ENCODE assay signal across 16 mouse cellular contexts in genomic region chr7:45973271-45973687, GRCm38 (mm10). TPM values are rescaled to one million over a fixed set of nuclear protein-coding genes. Genes with fewer than 3 reads are reported as not detected.
DNase-seq lines count a peak whose midpoint lies in the region; ATAC-seq and TF ChIP-seq lines count a peak whose summit lies in the region.
"Had no signal": no experiment of that assay in that cellular context is flagged by ENCODE, and none has a peak within 500 bp of the region (broad histone marks: within the 10 kb centered on the region; RNA-seq: fewer than 3 reads in every experiment).

No protein-coding gene starts in this region.

- no peak overlapping the region for H3ac ChIP-seq in C2C12 (ENCODE audit: control insufficient read depth, insufficient read length, low read depth)

- peaks cover 9% of the 10 kb centered on the region for H3K27me3 ChIP-seq in C2C12 (ENCODE audit: control insufficient read depth, insufficient read depth, insufficient read length)
- no peaks in the 10 kb centered on the region for H3K27me3 ChIP-seq in hindbrain, embryonic 15.5 days
- H3K27me3 ChIP-seq in heart, embryonic 12.5 days (replicated peaks): no peaks in the 10 kb centered on the region
- H3K27me3 ChIP-seq in limb, embryonic 10.5 days (ENCODE audit: low read depth, poor library complexity, severe bottlenecking): no peaks in the 10 kb centered on the region

- ATAC-seq in hindbrain, embryonic 15.5 days (ENCODE audit: low FRiP score, low read depth): peak; percentile 96
- no peak for ATAC-seq in heart, embryonic 12.5 days (ENCODE audit: insufficient number of reproducible peaks, low FRiP score)

- WGBS in hindbrain, embryonic 15.5 days: 64% methylated on average over 6 of the region's 6 CpGs
- whole genome bisulfite sequencing in heart, embryonic 12.5 days: 75% methylated on average over 6 of the region's 6 CpGs
- 89% methylated on average over 6 of the region's 6 CpGs for WGBS in limb, embryonic 10.5 days

- H3K79me3 ChIP-seq in C2C12 (ENCODE audit: low read depth): no peaks in the 10 kb centered on the region

- no peaks in the 10 kb centered on the region for H3K79me2 ChIP-seq in C2C12 (ENCODE audit: control insufficient read depth, insufficient read depth)

- H3K9me3 ChIP-seq in ES-E14 (ENCODE audit: control insufficient read depth, insufficient read depth, low read depth, low read length): no peaks in the 10 kb centered on the region
- H3K9me3 ChIP-seq in hindbrain, embryonic 15.5 days: no peaks in the 10 kb centered on the region
- no peaks in the 10 kb centered on the region for H3K9me3 ChIP-seq in heart, embryonic 12.5 days (replicated peaks)
- H3K9me3 ChIP-seq in limb, embryonic 10.5 days (replicated peaks): no peaks in the 10 kb centered on the region
- H3K9me3 ChIP-seq: embryonic facial prominence, embryonic 10.5 days; G1E; heart, embryonic 10.5 days had no signal

- TF ChIP-seq CTCF in C2C12 (IDR thresholded peaks at IDR 0.05; ENCODE audit: control insufficient read depth, insufficient read depth, insufficient read length): no peak

- no peak overlapping the region for H3K27ac ChIP-seq in ES-E14 (ENCODE audit: insufficient read depth, low read depth, low read length, poor library complexity, severe bottlenecking)
- H3K27ac ChIP-seq in hindbrain, embryonic 15.5 days (replicated peaks): peak overlapping the region; percentile 59
- H3K27ac ChIP-seq in heart, embryonic 12.5 days (ENCODE audit: poor library complexity, severe bottlenecking): no peak overlapping the region
- H3K27ac ChIP-seq in limb, embryonic 10.5 days: no peak overlapping the region
- H3K27ac ChIP-seq: embryonic facial prominence, embryonic 10.5 days; heart, embryonic 10.5 days had no signal

- DNase-seq in layer of hippocampus, postnatal 14 days (ENCODE audit: low spot score in 2 of 2): peak; percentile 37 to 49
- DNase-seq in layer of hippocampus, adult 11-12 months (ENCODE audit: low spot score): no peak
- DNase-seq in ES-E14 (ENCODE audit: low read depth, low spot score): peak; percentile 27
- DNase-seq in thymus, postnatal 14 days: no peak
- no peak for DNase-seq in limb, embryonic 10.5 days (ENCODE audit: low spot score)
- DNase-seq: adrenal gland, postnatal 10 days; cerebellum, adult 8-10 months; kidney, postnatal 10 days; lung, embryonic 14.5 days had no signal

- peaks cover 0 to 2% of the 10 kb centered on the region in 2 experiments; a peak in 1 of 4 replicates for H3K4me1 ChIP-seq in ES-E14 (ENCODE audit: control insufficient read depth in 2 of 2, insufficient read depth in 2 of 2, low read length in 2 of 2, poor library complexity in 1 of 2)
- no peaks in the 10 kb centered on the region for H3K4me1 ChIP-seq in hindbrain, embryonic 15.5 days (replicated peaks)
- no peaks in the 10 kb centered on the region for H3K4me1 ChIP-seq in heart, embryonic 12.5 days (replicated peaks)
- H3K4me1 ChIP-seq in limb, embryonic 10.5 days: 0 out of 2 replicates have a peak, but pooled peaks cover 3% of the 10 kb centered on the region
- H3K4me1 ChIP-seq: embryonic facial prominence, embryonic 10.5 days had no signal

- in situ Hi-C loops in ES-E14 (cut with MboI; ENCODE audit: low sequenced_read_pairs in 2 of 2, unreplicated experiment in 2 of 2): no loop called here

- H3K36me3 ChIP-seq in C2C12 (ENCODE audit: control insufficient read depth, insufficient read depth): no peaks in the 10 kb centered on the region
- H3K36me3 ChIP-seq in ES-E14 (ENCODE audit: control insufficient read depth, insufficient read depth, low read length, poor library complexity, severe bottlenecking): no peaks in the 10 kb centered on the region
- no peaks in the 10 kb centered on the region for H3K36me3 ChIP-seq in hindbrain, embryonic 15.5 days
- H3K36me3 ChIP-seq in heart, embryonic 12.5 days: no peaks in the 10 kb centered on the region
- no peaks in the 10 kb centered on the region for H3K36me3 ChIP-seq in limb, embryonic 10.5 days
- H3K36me3 ChIP-seq: embryonic facial prominence, embryonic 10.5 days; G1E; heart, embryonic 10.5 days had no signal

- no peak overlapping the region for H3K4me2 ChIP-seq in hindbrain, embryonic 15.5 days
- no peak overlapping the region for H3K4me2 ChIP-seq in heart, embryonic 12.5 days
- H3K4me2 ChIP-seq: lung, embryonic 14.5 days had no signal

- H3K4me3 ChIP-seq in C2C12 (ENCODE audit: insufficient read depth, poor library complexity, severe bottlenecking) (no peak overlapping the region), ES-E14 (ENCODE audit: insufficient read depth in 1 of 2, low read depth in 1 of 2, low read length in 2 of 2, poor library complexity in 1 of 2, severe bottlenecking in 1 of 2) (peak overlapping the region; percentile 9 to 32; a peak in 3 of 4 replicates)
- no peak overlapping the region for H3K4me3 ChIP-seq in hindbrain, embryonic 15.5 days
- H3K4me3 ChIP-seq in heart, embryonic 12.5 days: no peak overlapping the region
- no peak overlapping the region for H3K4me3 ChIP-seq in limb, embryonic 10.5 days
- H3K4me3 ChIP-seq: embryonic facial prominence, embryonic 10.5 days; heart, embryonic 10.5 days had no signal

- peak overlapping the region; percentile 24; the same call in 1 of the 2 replicates for H3K9ac ChIP-seq in ES-E14 (ENCODE audit: insufficient read depth, low read depth, low read length, poor library complexity, severe bottlenecking)
- no peak overlapping the region for H3K9ac ChIP-seq in hindbrain, embryonic 15.5 days
- no peak overlapping the region for H3K9ac ChIP-seq in heart, embryonic 12.5 days
- H3K9ac ChIP-seq: lung, embryonic 14.5 days had no signal

TF ChIP-seq in C2C12, 6 proteins besides CTCF, POLR2A, EP300 and RAD21:
- no peak for TF ChIP-seq CEBPB (IDR thresholded peaks at IDR 0.05; ENCODE audit: low read depth)
- no peak for TF ChIP-seq FOSL1 (IDR thresholded peaks at IDR 0.05; ENCODE audit: insufficient read depth, low read length, poor library complexity, severe bottlenecking)
- peak; percentile 89 for TF ChIP-seq USF1 (IDR thresholded peaks at IDR 0.05; ENCODE audit: low read depth)
- TF ChIP-seq MYOD1 (IDR thresholded peaks at IDR 0.05; ENCODE audit: control insufficient read depth, insufficient read length, low read depth): no peak

TF ChIP-seq in ES-E14, 5 proteins besides CTCF, POLR2A, EP300 and RAD21:
- TF ChIP-seq CHD2 (IDR thresholded peaks at IDR 0.05; ENCODE audit: low read depth, low read length): no peak
- TF ChIP-seq ZNF384 (IDR thresholded peaks at IDR 0.05; ENCODE audit: low read depth, low read length): no peak
- no peak for TF ChIP-seq ZC3H11A (IDR thresholded peaks at IDR 0.05; ENCODE audit: borderline replicate concordance, low read depth, low read length)
- TF ChIP-seq HCFC1 (IDR thresholded peaks at IDR 0.05; ENCODE audit: borderline replicate concordance, insufficient read depth, low read length): no peak
- no peak for TF ChIP-seq MAFK (IDR thresholded peaks at IDR 0.05; ENCODE audit: insufficient read depth, low read depth, low read length)

RNA-seq across cellular contexts. Expression of gene Ccdc114, which starts 49.4 kb away (rescaled TPM):
- total RNA-seq in layer of hippocampus, postnatal 14 days (2021): 1 to 10 TPM; 2.1 to 6.2 TPM
- polyA plus RNA-seq in C2C12 (2012; fragmentation: generic; extraction: Trizol): 2.6 TPM
- 7.7 and 12.5 TPM in 2 replicates for total RNA-seq in ES-E14 (2012; rRNA removed)
- polyA plus RNA-seq in hindbrain, embryonic 15.5 days (2015; fragmentation: Nextera tagmentation; extraction: Ambion mirVana): 6.6 and 8.5 TPM in 2 replicates
- 2.4 and 3.5 TPM in 2 replicates for polyA plus RNA-seq in heart, embryonic 12.5 days (2016; fragmentation: Nextera tagmentation; extraction: Ambion mirVana)
- polyA plus RNA-seq in limb, embryonic 10.5 days (2016; fragmentation: Nextera tagmentation; extraction: Ambion mirVana): 4.4 and 6.3 TPM in 2 replicates

RNA-seq across cellular contexts. Expression of gene Emp3, which starts 52.1 kb away (rescaled TPM):
- 1 to 10 TPM; 1.8 to 2.6 TPM for total RNA-seq in layer of hippocampus, postnatal 14 days (2021)
- polyA plus RNA-seq in C2C12 (2012; fragmentation: generic; extraction: Trizol): 705 TPM
- total RNA-seq in ES-E14 (2012; rRNA removed): 43.8 and 56.5 TPM in 2 replicates
- 34.1 and 43.6 TPM in 2 replicates for polyA plus RNA-seq in hindbrain, embryonic 15.5 days (2015; fragmentation: Nextera tagmentation; extraction: Ambion mirVana)
- 63.1 and 69.0 TPM in 2 replicates for polyA plus RNA-seq in heart, embryonic 12.5 days (2016; fragmentation: Nextera tagmentation; extraction: Ambion mirVana)
- polyA plus RNA-seq in limb, embryonic 10.5 days (2016; fragmentation: Nextera tagmentation; extraction: Ambion mirVana): 18.5 and 34.5 TPM in 2 replicates

RNA-seq across cellular contexts. Expression of gene Abcc6, which starts 56.8 kb away (rescaled TPM):
- total RNA-seq in layer of hippocampus, postnatal 14 days (2021): 1 to 10 TPM; 4.3 to 5.9 TPM
- not detected for polyA plus RNA-seq in C2C12 (2012; fragmentation: generic; extraction: Trizol)
- total RNA-seq in ES-E14 (2012; rRNA removed): 4.7 and 7.1 TPM in 2 replicates
- polyA plus RNA-seq in hindbrain, embryonic 15.5 days (2015; fragmentation: Nextera tagmentation; extraction: Ambion mirVana): 0.52 and 0.82 TPM in 2 replicates
- polyA plus RNA-seq in heart, embryonic 12.5 days (2016; fragmentation: Nextera tagmentation; extraction: Ambion mirVana): 0.06 and 0.22 TPM in 2 replicates
- polyA plus RNA-seq in limb, embryonic 10.5 days (2016; fragmentation: Nextera tagmentation; extraction: Ambion mirVana): 0.10 and 0.20 TPM in 2 replicates
- total RNA-seq: megakaryocyte-erythroid progenitor cell, adult 5-6 weeks had no signal
- polyA plus RNA-seq: embryonic facial prominence, embryonic 10.5 days; G1E had no signal

Comparison
In these comparisons a context has a peak if more than half of its experiments do, and no peak if none do; other contexts are left out.
1. DNase-seq: peak in layer of hippocampus, postnatal 14 days (2 of 2) and ES-E14 (single experiment); none in layer of hippocampus, adult 11-12 months (single experiment), thymus, postnatal 14 days (single experiment) and limb, embryonic 10.5 days (single experiment).
2. H3K4me3 ChIP-seq: peak in ES-E14 (2 of 2); none in C2C12 (single experiment), hindbrain, embryonic 15.5 days (single experiment), heart, embryonic 12.5 days (single experiment) and limb, embryonic 10.5 days (single experiment).
3. RNA of gene Emp3, which starts 52.1 kb away (polyA plus RNA-seq): 705 TPM in C2C12 (single experiment); 63.1 to 69.0 TPM in heart, embryonic 12.5 days, 18.5 to 34.5 TPM in limb, embryonic 10.5 days and 34.1 to 43.6 TPM in hindbrain, embryonic 15.5 days; every median in the first group is over 10 times any median in the second.